Mouse (Mus musculus) lung, adult 18-20 months (tissue): ENCODE measurements around the gene Psmd8.
"Not testable (repeated sequence)": the region's sequence is repeated elsewhere in the genome, so short reads cannot be mapped to it uniquely, and the experiment has no call there.

Source experiments
- DNase-seq, 2 experiments: peaks; one replicate each; pipeline ENCODE4 v3.0.0; 2022; ENCODE audit warnings: mixed read lengths in 2 of 2

Psmd8 gene

DNA sequence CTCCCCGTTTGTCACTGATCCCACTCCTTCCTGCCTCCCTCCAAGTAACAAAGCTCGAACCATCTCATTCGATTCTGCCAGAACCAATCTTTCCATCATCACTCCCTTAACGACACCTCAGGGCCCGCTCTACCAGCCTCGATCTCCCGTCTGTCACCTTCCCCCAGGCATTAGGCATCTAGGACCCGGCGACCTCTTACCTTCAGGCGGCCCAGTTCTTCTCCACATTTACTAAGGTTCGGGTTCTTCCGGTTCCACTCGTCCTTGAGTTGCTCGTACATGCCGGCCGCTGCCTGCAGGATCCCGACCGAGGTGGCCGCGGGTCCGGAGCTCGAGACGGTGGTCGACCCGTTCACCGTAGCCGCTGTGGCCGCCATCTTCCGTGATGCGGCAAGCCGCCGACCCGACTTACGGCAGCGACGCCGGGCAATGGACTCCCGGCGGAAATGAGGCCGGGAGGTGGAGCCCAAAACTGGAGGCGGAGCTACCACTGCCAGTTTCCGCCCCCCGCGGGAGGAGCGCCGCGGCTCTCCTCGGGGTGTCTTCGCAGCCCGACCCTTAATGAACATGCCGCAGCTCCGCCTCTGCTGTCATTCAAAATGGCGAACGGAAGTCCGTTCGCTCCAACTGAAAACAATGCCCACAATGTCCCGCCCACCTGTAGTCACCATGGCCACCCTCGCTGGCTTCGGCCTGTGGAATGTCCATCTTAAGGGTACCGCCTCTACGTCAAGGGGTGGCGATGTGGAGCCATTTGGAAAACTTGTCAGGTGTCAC, at the start of gene Psmd8:
TSS of gene Psmd8 (minus strand) at position 625 of the 777 bp plus-strand sequence.
- DNase-seq: peak; percentile 98 to 99

DNA sequence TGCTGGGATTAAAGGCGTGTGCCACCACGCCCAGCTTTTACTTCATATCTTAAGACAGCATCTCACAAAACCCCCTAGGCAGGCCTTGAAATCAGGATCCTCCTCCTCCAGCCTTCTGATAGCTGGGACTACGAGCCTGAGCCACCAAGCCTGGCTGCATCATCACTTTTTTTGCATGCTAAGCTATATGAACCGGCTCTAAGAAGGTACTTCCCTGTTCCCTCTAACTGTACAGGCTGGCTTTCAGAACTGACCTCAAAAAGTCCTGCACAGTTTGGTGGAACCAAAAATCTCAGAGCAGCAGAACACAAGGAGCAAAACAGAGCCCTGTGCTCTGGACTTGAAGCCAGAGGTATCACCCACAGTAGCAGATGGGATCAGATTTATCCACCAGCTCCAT, 47.7 kb upstream of the Psmd8 start:
- DNase-seq: no peak

DNA sequence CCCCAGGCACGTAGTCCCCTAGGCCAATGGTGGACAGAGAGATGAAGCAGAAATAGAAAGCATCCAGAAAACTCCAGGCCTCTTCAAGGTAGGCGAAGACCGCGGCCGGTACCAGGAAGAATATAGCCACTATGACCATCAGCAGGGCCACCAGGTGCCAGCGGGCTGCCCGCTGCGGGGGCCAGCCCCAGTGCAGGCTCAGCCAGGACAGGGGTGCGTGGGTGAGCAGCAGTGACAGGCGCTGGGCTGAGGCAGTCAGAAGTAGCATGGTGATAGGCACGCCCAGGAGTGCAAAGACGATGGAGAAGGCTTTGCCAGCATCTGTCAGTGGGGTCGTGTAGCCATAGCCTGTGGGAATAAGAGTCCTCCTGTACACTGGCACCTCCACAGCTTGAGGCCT, 45.0 kb upstream of the Psmd8 start:
- DNase-seq: no peak

DNA sequence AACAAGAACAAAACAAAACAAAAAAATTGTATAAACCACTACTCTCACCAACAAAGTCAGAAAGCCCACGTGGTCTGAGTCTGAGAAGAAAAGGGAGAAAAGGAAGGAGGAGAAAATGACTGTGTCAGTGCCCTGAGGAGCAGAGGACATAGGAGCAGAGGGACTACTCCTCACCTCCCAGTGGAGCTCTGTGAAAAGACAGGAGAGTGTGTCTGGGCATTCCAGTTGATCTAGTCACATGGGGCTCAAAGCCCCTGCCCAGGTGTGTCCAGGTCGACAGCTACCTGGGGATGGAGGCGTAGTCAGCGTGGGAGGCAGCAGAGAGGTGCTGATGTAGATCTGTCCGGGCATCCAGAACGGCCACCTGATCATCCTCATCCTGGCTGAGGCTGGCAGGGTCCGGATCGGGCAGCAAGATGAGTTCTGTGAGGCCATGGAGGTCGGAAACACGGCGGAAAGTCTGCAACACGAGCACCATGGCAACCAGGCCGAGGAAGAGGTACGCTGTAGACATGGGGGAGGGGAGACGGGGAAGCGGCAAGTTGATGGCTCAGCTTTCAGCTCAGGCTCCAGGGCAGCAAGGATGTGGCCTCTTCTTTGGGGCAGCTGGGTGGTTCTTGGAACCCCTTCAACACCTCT, 44.4 kb upstream of the Psmd8 start:
- DNase-seq: no peak

DNA sequence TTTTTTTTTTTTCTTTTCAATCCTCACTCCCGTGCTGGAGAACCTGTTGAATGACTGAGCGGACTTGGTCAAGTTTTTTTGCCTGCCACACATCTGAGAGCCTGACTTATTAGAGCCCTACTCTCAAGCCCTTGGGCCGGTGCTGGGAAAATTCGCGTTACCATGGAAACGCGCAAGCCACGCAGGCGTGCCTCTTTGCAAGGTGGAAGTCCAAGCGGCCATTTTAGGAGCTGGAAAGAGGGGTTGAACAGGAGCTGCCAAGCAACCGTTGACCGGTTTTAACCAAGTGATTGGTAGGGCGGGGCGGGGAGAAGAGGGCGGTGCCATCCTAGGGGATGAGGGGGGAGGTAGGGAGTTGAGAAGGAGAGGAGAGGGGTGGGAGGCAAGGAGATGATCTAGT, 34.3 kb upstream of the Psmd8 start:
- DNase-seq: no peak

DNA sequence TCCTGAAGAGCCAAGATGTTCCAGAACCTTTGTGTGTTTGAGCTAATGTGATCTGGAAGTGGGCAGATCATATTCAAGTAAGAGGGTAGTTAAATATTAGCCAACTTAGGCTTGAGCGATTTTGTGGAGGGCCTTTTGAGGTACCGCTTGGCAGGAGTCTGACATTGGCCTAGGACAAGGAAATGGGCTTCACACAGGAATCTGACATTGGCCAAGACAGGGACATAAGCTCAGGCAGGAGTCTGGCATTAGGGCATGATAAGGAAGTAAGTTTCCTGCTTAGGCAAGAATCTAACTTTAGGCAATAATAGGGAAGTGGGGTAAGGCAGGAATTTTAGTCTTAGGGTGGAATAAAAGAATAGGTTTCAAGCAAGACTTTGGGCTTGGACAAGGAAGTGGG, 33.7 kb upstream of the Psmd8 start:
- no peak for DNase-seq

DNA sequence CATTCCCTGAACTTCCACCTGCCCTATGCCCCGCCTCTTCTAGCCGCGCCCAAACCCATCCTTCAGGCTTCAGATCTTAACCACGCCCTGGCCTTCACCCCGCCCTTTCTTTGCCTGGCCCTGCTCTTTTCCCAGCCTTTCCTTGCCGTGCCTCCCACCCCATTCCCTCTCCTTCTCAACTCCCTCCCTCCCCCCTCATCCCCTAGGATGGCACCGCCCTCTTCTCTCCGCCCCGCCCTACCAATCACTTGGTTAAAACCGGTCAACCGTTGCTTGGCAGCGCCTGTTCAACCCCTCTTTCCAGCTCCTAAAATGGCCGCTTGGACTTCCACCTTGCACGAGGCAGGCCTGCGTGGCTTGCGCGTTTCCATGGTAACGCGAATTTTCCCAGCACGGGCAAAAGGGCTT, 33.2 kb upstream of the Psmd8 start, which contains the start of gene Catsperg1:
TSS of gene Catsperg1 (minus strand) at position 361 of the 408 bp plus-strand sequence.
- peak; percentile 21 to 44 for DNase-seq

DNA sequence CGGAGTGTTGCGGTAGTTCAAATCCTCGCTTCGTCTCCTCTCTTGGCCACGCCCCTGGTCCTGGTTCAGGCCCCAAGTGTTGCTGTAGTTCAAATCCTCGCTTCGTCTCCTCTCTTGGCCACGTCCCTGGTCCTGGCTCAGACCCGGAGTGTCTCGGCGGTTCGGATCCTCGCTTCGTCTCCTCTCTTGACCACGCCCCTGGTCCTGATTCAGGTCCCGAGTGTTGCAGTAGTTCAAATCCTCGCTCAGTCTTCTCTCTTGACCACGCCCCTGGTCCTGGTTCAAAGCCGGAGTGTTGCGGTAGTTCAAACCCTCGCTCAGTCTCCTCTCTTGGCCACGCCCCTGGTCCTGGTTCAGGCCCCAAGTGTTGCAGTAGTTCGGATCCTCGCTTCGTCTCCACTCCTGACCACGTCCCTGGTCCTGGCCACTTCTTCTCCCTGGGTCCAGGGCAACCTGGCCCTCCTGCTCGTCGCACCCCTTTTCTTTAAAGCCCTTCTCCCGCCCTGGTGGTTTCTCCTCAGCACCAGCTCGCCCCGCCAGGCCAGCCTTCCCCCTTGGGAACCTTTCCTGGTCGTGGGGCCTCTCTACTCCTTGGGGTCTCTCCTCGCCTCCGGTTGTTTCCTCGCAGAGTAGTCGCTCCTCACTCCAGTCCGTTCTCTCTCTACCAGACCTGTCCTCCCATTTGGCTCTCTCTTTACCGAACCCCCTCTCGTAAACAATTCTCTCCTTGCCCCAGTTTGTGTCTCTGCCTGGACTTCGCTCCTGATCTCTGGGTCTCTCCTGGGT, 32.5 kb upstream of the Psmd8 start:
- not testable (repeated sequence) for DNase-seq

DNA sequence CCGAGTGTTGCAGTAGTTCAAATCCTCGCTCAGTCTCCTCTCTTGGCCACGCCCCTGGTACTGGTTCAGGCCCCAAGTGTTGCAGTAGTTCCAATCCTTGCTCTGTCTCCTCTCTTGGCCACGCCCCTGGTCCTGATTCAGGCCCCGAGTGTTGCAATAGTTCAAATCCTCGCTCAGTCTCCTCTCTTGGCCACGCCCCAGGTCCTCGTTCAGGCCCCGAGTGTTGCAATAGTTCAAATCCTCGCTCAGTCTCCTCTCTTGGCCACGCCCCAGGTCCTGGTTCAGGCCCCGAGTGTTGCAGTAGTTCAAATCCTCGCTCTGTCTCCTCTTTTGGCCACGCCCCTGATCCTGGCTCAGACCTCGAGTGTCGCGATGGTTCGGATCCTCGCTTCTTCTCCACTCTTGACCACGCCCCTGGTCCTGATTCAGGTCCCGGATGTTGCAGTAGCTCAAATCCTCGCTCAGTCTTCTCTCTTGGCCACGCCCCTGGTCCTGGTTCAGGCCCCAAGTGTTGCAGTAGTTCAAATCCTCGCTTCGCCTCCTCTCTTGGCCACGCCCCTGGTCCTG, 31.8 kb upstream of the Psmd8 start:
- DNase-seq: peak; percentile 15 to 34

DNA sequence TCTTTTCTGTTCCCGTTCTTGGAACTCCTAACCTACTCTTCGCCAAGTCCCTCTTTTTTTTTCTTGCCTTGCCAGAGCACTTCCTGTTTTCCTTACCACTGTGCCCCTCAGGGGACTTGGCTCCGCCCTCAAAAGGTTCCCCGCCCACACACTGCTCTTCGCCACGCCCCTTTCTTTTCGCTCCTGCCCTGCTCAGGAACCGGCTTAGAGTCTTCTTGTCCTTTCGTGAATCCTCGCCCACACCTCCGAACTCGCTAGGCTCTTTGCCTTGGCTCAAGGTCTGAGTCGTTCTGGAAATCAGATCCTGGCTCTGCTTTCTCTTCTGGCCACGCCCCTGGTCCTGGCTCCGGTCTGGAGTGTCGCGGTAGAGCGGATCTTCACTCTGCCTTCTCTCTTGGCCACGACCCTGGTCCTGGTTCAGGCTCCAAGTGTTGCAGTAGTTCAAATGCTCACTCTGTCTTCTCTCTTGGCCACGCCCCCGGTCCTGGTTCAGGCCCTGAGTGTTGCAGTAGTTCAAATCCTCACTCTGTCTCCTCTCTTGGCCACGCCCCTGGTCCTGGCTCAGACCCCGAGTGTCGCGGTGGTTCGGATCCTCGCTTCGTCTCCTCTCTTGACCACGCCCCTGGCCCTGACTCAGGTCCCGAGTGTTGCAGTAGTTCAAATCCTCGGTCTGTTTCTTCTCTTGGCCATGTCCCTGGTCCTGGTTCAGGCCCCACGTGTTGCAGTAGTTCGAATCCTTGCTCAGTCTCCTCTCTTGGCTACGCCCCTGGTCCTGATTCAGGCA, 31.1 kb upstream of the Psmd8 start:
- DNase-seq: peak; percentile 94

DNA sequence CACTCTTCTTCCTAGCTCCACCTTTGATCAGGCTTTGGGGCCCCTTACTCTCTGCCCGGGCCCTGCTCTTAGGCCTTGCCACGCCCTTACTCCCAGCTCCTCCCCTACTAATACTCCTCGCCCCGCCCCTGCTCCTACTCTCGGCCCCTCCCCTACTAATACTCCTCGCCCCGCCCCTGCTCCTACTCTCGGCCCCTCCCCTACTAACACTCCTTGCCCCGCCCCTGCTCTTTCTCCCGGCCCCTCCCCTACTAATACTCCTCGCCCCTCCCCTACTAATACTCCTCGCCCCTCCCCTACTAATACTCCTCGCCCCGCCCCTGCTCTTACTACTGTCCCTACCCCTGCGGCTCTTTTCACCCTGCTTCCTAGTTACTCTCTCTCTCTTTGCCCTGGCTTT, 30.5 kb upstream of the Psmd8 start:
- DNase-seq: peak in 1 of 2 experiments; percentile 48

DNA sequence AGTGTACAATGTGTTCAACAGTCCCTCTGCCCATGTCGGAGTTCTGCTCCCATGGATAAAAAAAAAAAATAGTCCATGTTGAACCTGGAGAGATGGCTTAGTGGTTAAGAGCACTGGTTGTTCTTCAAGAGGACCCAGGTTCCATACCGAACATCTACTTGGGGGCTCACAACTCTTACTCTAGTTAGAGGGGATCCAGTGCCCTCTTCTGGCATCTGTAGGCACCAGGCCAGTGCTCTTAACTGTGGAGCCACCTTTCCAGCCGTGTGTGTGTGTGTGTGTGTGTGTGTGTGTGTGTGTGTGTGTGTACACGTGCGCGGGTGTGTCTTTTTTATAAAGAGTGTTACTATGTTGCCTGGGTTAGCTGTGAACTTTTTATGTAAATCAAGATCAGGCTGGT, 22.1 kb upstream of the Psmd8 start:
- DNase-seq: no peak

DNA sequence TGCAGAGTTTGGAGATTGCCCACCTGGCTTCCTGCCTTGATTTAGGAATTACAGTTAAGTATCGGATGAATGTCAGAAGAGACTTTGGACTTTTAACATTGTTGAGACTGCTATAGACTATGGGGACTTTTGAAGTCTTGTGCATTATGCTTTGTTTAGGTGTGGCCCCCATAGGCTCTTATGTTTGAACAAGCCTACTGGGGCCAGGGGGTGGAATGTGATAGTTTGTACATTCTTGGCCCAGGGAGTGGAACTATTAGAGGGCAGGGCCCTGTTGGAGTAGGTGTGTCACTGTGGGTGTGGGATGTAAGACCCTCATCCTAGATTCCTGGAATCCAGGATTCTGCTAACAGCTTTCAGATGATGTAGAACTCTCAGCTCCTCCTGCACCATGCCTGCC, 13.7 kb upstream of the Psmd8 start:
- DNase-seq: not testable (repeated sequence)

DNA sequence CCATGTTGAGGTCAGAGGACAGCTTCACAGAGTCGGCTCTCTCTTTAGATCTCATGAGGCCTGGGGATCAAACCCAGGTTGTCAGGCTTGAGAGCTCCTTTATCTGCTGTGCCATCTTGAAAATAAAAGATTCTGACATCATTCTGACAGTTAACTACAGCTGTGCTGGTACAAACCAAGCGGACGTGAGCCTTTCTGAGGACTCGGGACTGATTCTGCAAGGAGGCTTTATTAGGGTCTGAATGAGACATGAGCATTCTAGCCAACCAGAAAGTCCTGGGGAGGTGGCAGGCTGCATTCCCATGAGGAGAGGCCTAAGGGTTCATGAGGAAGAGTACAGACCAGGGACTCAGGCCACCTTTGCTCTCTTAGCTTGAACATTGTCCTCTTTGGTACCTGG, 822 bp upstream of the Psmd8 start:
- DNase-seq: not testable (repeated sequence)

DNA sequence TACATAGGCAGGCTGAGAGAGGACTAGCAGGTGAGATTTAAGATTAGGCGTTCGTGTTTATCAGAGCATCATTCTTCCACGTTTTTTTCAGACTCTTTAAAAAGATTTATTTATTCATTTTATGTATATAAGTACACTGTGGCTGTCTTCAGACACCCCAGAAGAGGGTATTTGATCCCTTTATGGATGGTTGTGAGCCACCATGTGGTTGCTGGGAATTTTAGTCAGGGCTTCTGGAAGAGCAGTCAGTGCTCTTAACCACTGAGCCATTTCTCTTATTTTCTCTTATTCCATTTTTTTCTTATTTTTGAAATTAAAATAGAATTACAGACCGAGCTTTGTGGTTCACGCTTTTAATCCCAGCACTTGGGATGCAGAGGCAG, 344 bp upstream of the Psmd8 start:
- no peak for DNase-seq

DNA sequence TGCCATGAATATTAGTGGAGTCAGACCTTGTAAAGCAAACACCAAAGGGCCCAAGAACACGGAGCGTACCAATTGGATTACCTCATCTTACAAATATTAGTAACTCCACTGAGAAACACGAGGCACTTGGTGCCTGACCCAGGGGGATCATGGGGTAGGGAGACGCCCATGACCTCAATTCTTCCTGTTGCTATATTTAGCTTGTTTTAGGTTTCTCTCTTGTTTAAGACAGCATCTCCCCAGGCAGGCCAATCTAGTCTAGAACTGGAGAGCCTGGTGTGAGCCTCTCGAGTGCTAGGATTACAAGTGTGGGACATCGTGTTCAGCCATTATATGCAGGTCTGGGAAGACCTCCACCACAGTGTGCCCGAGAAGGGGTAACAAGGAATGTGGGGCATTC, 1.2 kb downstream of the Psmd8 start:
- no peak for DNase-seq

DNA sequence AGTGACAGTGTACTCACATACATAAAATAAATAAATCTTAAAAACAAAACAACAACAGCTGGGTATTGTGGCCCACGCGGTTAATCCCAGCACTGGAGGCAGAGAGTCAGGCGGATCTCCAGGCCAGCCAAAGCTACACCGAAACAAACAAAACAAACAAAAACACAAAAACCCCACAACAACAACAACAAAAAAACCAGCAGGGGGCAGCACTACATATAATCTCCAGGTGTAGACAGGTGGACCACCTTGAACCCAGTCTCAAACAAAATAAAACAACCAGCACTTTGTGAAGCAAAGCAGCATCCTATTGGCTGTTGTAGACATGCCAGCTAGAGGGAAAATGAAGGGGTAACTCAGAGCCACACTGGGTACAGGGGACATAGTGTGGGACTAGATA, 2.4 kb downstream of the Psmd8 start:
- no peak for DNase-seq

DNA sequence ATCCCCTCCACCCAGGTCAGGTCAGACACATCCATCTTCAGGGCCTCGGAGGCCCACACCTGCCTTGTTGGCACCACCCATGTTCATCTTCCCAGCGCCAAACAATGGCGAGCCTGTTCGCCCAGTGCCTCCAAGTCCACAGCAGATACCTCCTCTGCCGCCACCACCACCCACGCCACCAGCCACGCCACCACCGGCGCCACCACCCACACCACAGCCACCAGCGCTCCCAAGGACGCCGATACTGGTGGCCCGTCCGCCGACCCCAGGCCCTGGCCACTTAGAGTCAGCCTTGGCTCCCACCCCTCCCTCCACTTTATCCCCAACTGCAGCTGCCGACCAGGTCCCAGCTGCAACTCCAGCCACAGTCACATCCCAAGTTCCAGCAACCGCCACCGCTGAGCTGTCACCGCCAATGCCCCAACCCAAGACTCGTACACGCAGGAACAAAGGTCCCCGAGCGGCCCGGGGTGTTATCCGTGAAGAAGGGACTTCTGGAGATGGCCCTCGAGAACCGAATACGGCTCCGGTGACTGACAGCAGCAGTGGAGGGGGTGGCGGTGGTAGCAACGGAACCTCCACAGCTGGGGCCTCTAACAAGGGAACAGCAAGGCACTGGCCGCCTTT, 8.0 kb downstream of the Psmd8 start:
- DNase-seq: no peak

DNA sequence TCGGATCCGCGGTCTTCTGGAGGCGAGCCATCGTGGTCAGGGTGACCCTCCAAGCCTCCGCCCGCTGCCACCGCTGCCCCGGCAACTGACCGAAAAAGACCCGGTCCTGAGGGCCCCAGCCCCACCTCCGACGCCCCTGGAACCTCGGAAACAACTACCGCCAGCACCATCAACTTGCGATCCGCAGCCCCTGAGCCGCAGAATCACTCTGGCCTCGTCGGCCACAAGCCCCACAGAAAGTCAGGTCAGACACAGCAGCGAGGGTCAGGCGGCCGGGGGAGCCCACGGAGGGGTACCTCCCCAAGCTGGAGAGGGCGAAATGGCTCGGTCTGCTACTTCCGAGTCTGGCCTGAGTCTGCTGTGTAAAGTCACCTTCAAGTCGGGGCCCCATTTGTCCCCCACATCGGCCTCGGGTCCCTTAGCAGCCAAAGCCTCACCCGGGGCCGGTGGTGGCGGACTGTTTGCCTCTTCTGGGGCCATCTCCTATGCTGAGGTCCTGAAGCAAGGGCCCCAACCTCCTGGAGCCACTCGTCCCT, 8.9 kb downstream of the Psmd8 start:
- DNase-seq: no peak

DNA sequence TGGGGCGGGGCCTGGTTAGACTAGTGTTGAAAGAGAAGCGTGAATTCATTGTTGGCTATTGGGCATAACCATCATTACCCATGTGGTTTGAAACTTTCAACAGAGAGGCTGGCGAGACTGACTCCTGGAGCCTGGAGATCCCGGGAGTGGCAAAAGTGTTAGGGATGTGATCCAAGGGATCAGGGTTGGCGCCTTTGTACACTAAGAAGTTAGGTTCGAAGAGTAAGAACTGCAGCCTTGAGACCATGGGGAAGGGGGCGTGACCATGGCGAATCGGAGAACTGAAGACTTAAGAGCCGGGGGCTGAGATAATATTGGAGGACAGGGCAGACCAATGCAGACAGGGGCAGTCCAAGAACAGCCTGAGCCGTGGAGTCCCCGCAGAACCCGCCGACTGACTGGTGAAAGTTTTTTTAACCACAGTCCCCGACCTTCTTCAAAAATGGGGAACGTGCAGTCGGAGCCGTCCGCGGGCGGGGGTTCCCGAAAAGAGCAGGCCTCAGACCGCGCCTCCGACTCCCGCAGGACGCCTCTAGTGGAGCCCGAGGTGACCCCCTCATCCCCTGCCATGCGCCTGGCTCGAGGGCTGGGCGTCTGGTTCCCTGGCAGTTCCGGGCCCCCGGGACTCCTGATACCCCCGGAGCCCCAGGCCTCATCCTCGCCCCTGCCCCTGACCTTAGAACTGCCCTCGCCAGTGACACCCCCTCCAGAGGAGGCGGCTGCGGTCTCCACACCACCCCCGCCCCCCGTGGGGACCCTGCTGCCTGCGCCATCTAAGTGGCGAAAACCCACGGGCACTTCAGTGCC, 9.5 kb downstream of the Psmd8 start:
- no peak for DNase-seq
